Mouse (Mus musculus) bone marrow macrophage, adult 2 months (primary cell): ENCODE data around the gene Fkbp10.

Experiments used
- CTCF ChIP-seq: IDR thresholded peaks from 2 replicates; pipeline ENCODE4 v1.5.1; 2012; ENCODE audit warnings: low read depth, mild to moderate bottlenecking, low read length, moderate library complexity
- POLR2A ChIP-seq: IDR thresholded peaks from 2 replicates; pipeline ENCODE4 v1.6.1; 2012; ENCODE audit warnings: mild to moderate bottlenecking, low read depth, low read length, borderline replicate concordance

GRCm38 (mm10) chr11:100394353-100395074, 21.0 kb upstream of the Fkbp10 start:
- TF ChIP-seq POLR2A: no peak
- TF ChIP-seq CTCF: no peak
